Mouse (Mus musculus) heart, postnatal 0 days (tissue): ENCODE measurements around the gene Parp16. TPM values are rescaled to one million over a fixed set of nuclear protein-coding genes. Genes with fewer than 3 reads are reported as not detected.
"Not testable (repeated sequence)": the region's sequence is repeated elsewhere in the genome, so short reads cannot be mapped to it uniquely, and the experiment has no call there.

Experiments used
- ATAC-seq: fragments of 200-750 bp; cut with Nextera tagmentation; 2 replicates; pipeline ENCODE4 v1.8.0; 2017; ENCODE audit warnings: low read depth, moderate number of reproducible peaks, moderate library complexity; ENCODE audit not compliant: insufficient read depth
- DNase-seq: peaks from one replicate; pipeline ENCODE4 v3.0.0-alpha.2; 2016; ENCODE audit warnings: low spot score
- H3K27ac ChIP-seq: fragments of 300-500 bp; sonication (generic); 2 replicates; pipeline ENCODE4 v1.5.1; 2014; ENCODE audit warnings: low read depth, mild to moderate bottlenecking
- H3K27me3 ChIP-seq: fragments of 300-500 bp; sonication (generic); 2 replicates; pipeline ENCODE4 v1.6.1; 2014; ENCODE audit warnings: low read length, mixed read lengths; ENCODE audit not compliant: control insufficient read depth, insufficient read depth
- H3K36me3 ChIP-seq: fragments of 300-500 bp; sonication (generic); replicated peaks from 2 replicates; pipeline ENCODE4 v1.6.1; 2014; ENCODE audit warnings: low read length, mixed read lengths; ENCODE audit not compliant: control insufficient read depth, insufficient read depth
- H3K4me1 ChIP-seq: fragments of 300-500 bp; sonication (generic); 2 replicates; pipeline ENCODE4 v1.6.1; 2014; ENCODE audit warnings: antibody characterized with exemption; ENCODE audit not compliant: control insufficient read depth, insufficient read depth
- H3K4me2 ChIP-seq: fragments of 300-500 bp; sonication (generic); 2 replicates; pipeline ENCODE4 v1.6.1; 2014; ENCODE audit warnings: low read depth, mild to moderate bottlenecking, low read length, moderate library complexity
- H3K4me3 ChIP-seq: fragments of 300-500 bp; sonication (generic); 2 replicates; pipeline ENCODE4 v1.5.1; 2014; ENCODE audit warnings: low read depth, low read length
- H3K9ac ChIP-seq: fragments of 300-500 bp; sonication (generic); replicated peaks from 2 replicates; pipeline ENCODE4 v1.6.1; 2014; ENCODE audit warnings: low read depth, low read length, mixed read lengths
- H3K9me3 ChIP-seq: fragments of 300-500 bp; sonication (generic); replicated peaks from 2 replicates; pipeline ENCODE4 v1.6.1; 2016; ENCODE audit warnings: low read length; ENCODE audit not compliant: control insufficient read depth
- CTCF ChIP-seq: IDR thresholded peaks from 2 replicates; pipeline ENCODE4 v1.5.1; 2016; ENCODE audit warnings: antibody characterized with exemption, control low read depth, low read depth
- EP300 ChIP-seq: IDR thresholded peaks from 2 replicates; pipeline ENCODE4 v1.6.1; 2016; ENCODE audit warnings: antibody characterized with exemption, low read depth
- WGBS: fragments of 180-500 bp; shearing (Covaris S2); extraction: QIAGEN DNeasy Blood & Tissue Kit; methylation state at CpG from one replicate; pipeline ENCODE4 v1.1.7; 2014; 5-methylcytosine and 5-hydroxymethylcytosine counted together
- polyA plus RNA-seq: library from polyadenylated mRNA; unstranded; fragments of >200 nt; fragmentation: Nextera tagmentation; extraction: Ambion mirVana; gene quantifications from 2 replicates; pipeline ENCODE4 v1.2.1, GENCODE M21; 2015
- total RNA-seq: library from RNA; depleted of rRNA; stranded (reverse); fragments of >200 nt; gene quantifications from 2 replicates; pipeline ENCODE4 v1.2.3, GENCODE M21; 2014; ENCODE audit warnings: low replicate concordance

Parp16 gene
- total and polyA plus RNA-seq, 2 experiments from 2014 or later = 1.8 to 5.7 TPM

DNA sequence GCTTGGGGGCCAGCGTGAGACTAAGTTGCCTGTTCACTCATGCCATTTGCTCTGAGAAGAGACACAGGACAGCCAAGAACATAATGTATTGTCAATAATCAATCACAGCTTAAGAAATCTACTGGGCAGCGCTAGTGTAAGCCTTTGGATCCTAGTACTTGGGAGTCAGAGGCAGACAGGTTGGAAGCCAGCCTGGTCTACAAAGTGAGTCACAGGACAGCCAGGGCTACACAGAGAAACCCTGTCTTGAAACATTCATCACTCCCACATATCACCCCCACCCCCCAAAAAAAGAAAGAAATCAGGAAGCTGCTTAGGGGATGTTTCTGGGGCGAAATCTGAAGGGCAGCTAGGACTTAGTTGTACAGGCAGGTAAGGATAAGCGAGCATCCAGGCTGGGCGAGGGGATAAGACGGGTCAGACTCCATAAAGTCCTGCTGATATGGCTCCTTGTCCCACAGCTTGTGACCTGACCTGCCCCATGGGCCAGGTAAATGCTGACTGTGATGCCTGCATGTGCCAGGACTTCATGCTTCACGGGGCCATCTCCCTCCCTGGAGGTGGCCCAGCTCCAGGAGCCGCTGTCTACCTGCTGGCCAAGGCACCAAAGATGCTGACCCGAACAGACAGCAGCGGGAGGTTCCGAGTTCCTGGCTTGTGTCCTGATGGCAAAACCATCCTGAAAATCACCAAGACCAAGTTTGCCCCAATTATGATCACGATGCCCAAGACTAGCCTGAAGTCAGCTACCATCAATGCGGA lies 78.1 kb downstream of the Parp16 start:
- Histone ChIP-seq H3K9me3 (no peaks in the 10 kb centered on the region), H3K4me2 (no peak overlapping the region), H3K27me3 (no peaks in the 10 kb centered on the region; the same call in 1 of the 2 replicates), H3K36me3 (no peaks in the 10 kb centered on the region), H3K4me1 (no peaks in the 10 kb centered on the region), H3K4me3 (no peak overlapping the region), H3K9ac (no peak overlapping the region), H3K27ac (no peak overlapping the region)
- ATAC-seq (no peak), DNase-seq (no peak)
- WGBS = 81% methylated on average over 13 of the region's 13 CpGs
- TF ChIP-seq EP300 (no peak), CTCF (no peak)

DNA sequence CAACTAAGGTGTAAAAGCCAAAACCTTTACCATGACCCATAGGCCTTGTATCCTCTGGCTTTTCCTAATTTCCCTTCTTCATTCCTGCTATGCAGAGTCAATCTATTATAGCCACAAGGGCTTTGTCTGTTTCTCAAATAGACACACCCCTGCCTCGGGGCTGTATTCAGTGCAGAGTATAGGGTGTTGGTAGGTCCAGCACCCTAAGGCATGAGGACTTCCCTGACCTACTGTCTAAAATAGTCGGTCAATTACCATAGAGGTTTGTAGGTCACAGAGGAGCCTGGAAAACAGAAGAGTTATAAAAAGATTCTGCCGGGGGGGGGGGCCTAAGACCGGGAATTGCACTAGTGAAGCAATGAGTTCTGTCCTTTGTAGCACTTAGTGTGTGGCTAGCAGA lies 78.7 kb downstream of the Parp16 start:
- Histone ChIP-seq H3K4me1 (no peaks in the 10 kb centered on the region), H3K9ac (no peak overlapping the region), H3K27me3 (no peaks in the 10 kb centered on the region; the same call in 1 of the 2 replicates), H3K4me2 (no peak overlapping the region), H3K27ac (no peak overlapping the region), H3K36me3 (no peaks in the 10 kb centered on the region), H3K9me3 (no peaks in the 10 kb centered on the region), H3K4me3 (no peak overlapping the region)
- ATAC-seq (no peak), DNase-seq (no peak)
- TF ChIP-seq EP300 = no peak
- no peak for TF ChIP-seq CTCF
- 55% methylated on average over 4 of the region's 4 CpGs for WGBS

DNA sequence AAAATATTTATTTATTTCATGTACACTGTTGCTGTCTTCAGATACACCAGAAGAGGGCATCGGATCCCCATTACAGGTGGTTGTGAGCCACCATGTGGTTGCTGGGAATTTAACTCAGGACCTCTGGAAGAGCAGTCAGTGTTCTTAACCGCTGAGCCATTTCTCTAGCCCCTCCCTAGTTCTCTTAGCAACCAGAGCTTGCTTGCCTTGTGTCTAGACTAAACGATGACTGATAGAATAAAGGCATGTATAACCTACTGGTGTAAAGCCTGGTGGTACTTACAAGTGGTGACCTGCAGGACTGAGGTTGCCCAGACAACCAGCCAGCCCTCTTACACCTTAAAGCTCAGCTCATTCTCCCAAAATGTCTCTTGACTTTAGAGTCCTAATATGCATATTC lies 79.7 kb downstream of the Parp16 start:
- H3K36me3 ChIP-seq, H3K27ac ChIP-seq, H3K4me2 ChIP-seq, H3K9me3 ChIP-seq, DNase-seq, ATAC-seq, H3K27me3 ChIP-seq, H3K4me3 ChIP-seq, H3K4me1 ChIP-seq, H3K9ac ChIP-seq: not testable (repeated sequence)
- 77% methylated on average over 3 of the region's 3 CpGs for WGBS

DNA sequence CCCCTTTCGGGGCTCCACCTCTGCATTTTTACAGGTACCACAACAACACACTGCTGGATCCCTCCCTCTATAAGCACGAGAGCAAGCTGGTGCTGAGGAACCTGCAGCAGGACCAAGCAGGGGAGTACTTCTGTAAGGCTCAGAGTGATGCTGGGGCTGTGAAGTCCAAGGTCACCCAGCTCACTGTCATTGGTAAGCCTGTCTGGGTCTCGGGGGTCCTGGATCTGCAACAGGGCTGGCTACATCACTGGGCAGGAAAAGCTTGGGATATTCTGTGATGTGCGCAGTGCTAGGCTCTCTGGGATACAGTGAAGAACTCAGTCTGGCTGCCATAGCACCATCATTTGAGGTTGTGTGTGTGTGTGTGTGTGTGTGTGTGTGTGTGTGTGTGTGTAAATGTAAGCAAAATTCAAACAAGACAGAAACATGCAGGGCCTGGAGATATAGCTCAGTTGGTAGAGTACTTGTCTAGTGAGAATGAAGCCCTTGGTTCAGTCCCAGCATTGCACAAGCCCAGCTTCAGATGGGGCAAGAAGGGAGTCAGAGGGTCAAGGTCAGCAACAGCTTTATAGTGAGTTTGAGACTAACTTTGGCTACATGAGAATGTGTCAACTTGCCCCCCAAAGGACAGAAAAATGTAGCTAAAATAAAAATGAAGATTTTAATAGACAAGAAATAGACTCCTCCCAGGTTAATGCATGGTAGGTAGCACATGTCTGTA lies 80.8 kb downstream of the Parp16 start:
- 67% methylated on average over 4 of the region's 4 CpGs for WGBS
- Histone ChIP-seq H3K27ac (no peak overlapping the region), H3K4me3 (no peak overlapping the region), H3K4me2 (no peak overlapping the region), H3K4me1 (no peaks in the 10 kb centered on the region), H3K9ac (no peak overlapping the region), H3K9me3 (no peaks in the 10 kb centered on the region), H3K36me3 (no peaks in the 10 kb centered on the region), H3K27me3 (no peaks in the 10 kb centered on the region)
- DNase-seq = no peak
- TF ChIP-seq CTCF (no peak), EP300 (no peak)
- ATAC-seq = no peak

DNA sequence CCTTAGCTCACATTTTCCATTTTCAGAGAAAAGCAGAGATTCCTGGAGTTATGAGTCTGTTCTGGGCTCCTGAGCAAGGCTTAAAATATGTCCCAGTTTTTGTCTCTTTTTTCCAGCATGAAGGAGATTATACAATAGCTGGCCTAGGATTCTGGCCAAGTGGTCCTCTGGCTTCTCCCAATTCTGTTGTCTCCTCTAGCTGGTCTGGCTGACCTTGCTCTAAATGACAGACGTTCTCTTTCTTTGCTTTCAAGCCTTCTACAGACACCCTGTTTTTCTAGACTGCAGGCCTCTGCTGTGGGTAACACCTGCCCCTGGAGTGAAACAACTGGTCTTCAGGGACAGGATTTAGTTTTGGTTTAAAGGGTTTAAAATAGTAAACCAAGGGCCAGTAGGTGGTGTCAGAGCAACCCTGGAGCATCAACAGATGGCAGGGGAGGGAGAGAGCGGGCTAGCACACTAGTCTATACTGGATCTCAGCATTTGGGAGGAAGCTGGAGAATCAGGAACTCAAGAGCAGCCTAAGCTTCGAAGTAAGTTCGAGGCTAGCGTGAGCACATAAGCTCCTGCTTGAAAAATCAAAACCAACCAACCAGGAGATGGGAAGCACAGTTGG lies 86.5 kb downstream of the Parp16 start:
- Histone ChIP-seq H3K36me3 (no peaks in the 10 kb centered on the region), H3K9me3 (no peaks in the 10 kb centered on the region), H3K9ac (no peak overlapping the region), H3K27me3 (no peaks in the 10 kb centered on the region), H3K4me2 (no peak overlapping the region), H3K4me1 (no peaks in the 10 kb centered on the region), H3K4me3 (no peak overlapping the region), H3K27ac (no peak overlapping the region)
- TF ChIP-seq EP300 = no peak
- WGBS = 64% methylated on average over 5 of the region's 5 CpGs
- ATAC-seq (no peak), DNase-seq (no peak)
